Mouse (Mus musculus) MEL (cell line): ENCODE measurements at regions not wholly inside any gene's neighbourhood (a gene's known extent, or its start where the extent isn't known, plus 50 kb on each side); places are given as distances from the start of the nearest gene placed in this dataset.

ENCODE experiments used
- DNase-seq: peaks from one replicate; pipeline ENCODE4 v3.0.0; 2011; ENCODE audit warnings: low read depth, low spot score
- H3K27ac ChIP-seq: 2 replicates; pipeline ENCODE4 v1.5.1; 2012; ENCODE audit warnings: low read depth, mild to moderate bottlenecking, control low read depth, low read length, moderate library complexity; ENCODE audit not compliant: control insufficient read depth
- H3K27me3 ChIP-seq, 2 experiments: fragments of 150-350 bp in 1 of 2; sonication (generic) in 1 of 2; 2 replicates each; pipeline ENCODE4 v1.6.1; 2012; ENCODE audit warnings: low read length in 2 of 2, mild to moderate bottlenecking in 2 of 2, improper control_type of control experiment in 1 of 2, moderate library complexity in 1 of 2; ENCODE audit not compliant: insufficient read depth in 2 of 2, control insufficient read depth in 1 of 2
- H3K36me3 ChIP-seq, 2 experiments: 2 replicates each; pipeline ENCODE4 v1.6.1; 2012 to 2014; ENCODE audit warnings: low read length in 2 of 2, improper control_type of control experiment in 1 of 2, inconsistent platforms in 1 of 2, mild to moderate bottlenecking in 1 of 2; ENCODE audit not compliant: insufficient read depth in 2 of 2, control insufficient read depth in 1 of 2
- H3K4me1 ChIP-seq, 2 experiments: fragments of 150-350 bp in 1 of 2; sonication (generic) in 1 of 2; 2 replicates each; pipeline ENCODE4 v1.6.1; 2012; ENCODE audit warnings: low read length in 2 of 2, improper control_type of control experiment in 1 of 2, mild to moderate bottlenecking in 1 of 2; ENCODE audit not compliant: insufficient read depth in 2 of 2, control insufficient read depth in 1 of 2
- H3K4me3 ChIP-seq, 2 experiments: fragments of 150-350 bp in 1 of 2; sonication (generic) in 1 of 2; 2 replicates each; pipeline ENCODE4 v1.5.1; 2012; ENCODE audit warnings: low read depth in 2 of 2, low read length in 2 of 2, mild to moderate bottlenecking in 2 of 2, moderate library complexity in 2 of 2, control low read depth in 1 of 2, improper control_type of control experiment in 1 of 2; ENCODE audit not compliant: control insufficient read depth in 1 of 2, insufficient read depth in 1 of 2
- H3K79me2 ChIP-seq: 2 replicates; pipeline ENCODE4 v1.6.1; 2012; ENCODE audit warnings: mild to moderate bottlenecking, low read length, moderate library complexity; ENCODE audit not compliant: control insufficient read depth, poor library complexity, insufficient read depth
- H3K9ac ChIP-seq: 2 replicates; pipeline ENCODE4 v1.6.1; 2012; ENCODE audit warnings: low read depth, mild to moderate bottlenecking, control low read depth, low read length, moderate library complexity; ENCODE audit not compliant: control insufficient read depth, poor library complexity, severe bottlenecking
- H3K9me3 ChIP-seq: fragments of 150-350 bp; sonication (generic); replicated peaks from 2 replicates; pipeline ENCODE4 v1.6.1; 2012; ENCODE audit warnings: mild to moderate bottlenecking, low read length, improper control_type of control experiment, moderate library complexity; ENCODE audit not compliant: insufficient read depth
- BHLHE40 ChIP-seq: IDR thresholded peaks from 2 replicates; pipeline ENCODE4 v1.6.1; 2012; ENCODE audit warnings: low read depth, mild to moderate bottlenecking, inconsistent platforms, low read length, improper control_type of control experiment, borderline replicate concordance
- CHD2 ChIP-seq: IDR thresholded peaks from 2 replicates; pipeline ENCODE4 v1.6.1; 2011; ENCODE audit warnings: low read length, improper control_type of control experiment
- CTCF ChIP-seq, 3 experiments: IDR thresholded peaks in 2 of 3; conservative IDR thresholded peaks in 1 of 3; 2 replicates each; pipeline ENCODE4 v1.5.1; 2011 to 2012; ENCODE audit warnings: low read length in 3 of 3, low read depth in 2 of 3, mild to moderate bottlenecking in 2 of 3, improper control_type of control experiment in 1 of 3, inconsistent platforms in 1 of 3, mixed read lengths in 1 of 3, moderate library complexity in 1 of 3; ENCODE audit not compliant: control insufficient read depth in 1 of 3, insufficient read depth in 1 of 3, poor library complexity in 1 of 3, severe bottlenecking in 1 of 3
- E2F4 ChIP-seq: IDR thresholded peaks from 2 replicates; pipeline ENCODE4 v1.6.1; 2011; ENCODE audit warnings: low read depth, low read length, improper control_type of control experiment, borderline replicate concordance
- ELF1 ChIP-seq: IDR thresholded peaks from 2 replicates; pipeline ENCODE4 v1.6.1; 2014; ENCODE audit warnings: low read depth, mild to moderate bottlenecking, inconsistent platforms, low read length, improper control_type of control experiment, moderate library complexity
- EP300 ChIP-seq, 2 experiments: IDR thresholded peaks; 2 replicates each; pipeline ENCODE4 v1.6.1; 2011; ENCODE audit warnings: improper control_type of control experiment in 2 of 2, low read length in 2 of 2, low read depth in 1 of 2, mild to moderate bottlenecking in 1 of 2
- GABPA ChIP-seq: IDR thresholded peaks from 2 replicates; pipeline ENCODE4 v1.6.1; 2012; ENCODE audit warnings: low read depth, mild to moderate bottlenecking, inconsistent platforms, low read length, improper control_type of control experiment, moderate library complexity
- KAT2A ChIP-seq: conservative IDR thresholded peaks from 2 replicates; pipeline ENCODE4 v1.6.1; 2012; ENCODE audit warnings: low read depth, low read length, improper control_type of control experiment, inconsistent platforms
- MAX ChIP-seq: IDR thresholded peaks from 2 replicates; pipeline ENCODE4 v1.6.1; 2011; ENCODE audit warnings: low read length, improper control_type of control experiment
- MAZ ChIP-seq: IDR thresholded peaks from 2 replicates; pipeline ENCODE4 v1.6.1; 2012; ENCODE audit warnings: low read depth, mild to moderate bottlenecking, inconsistent platforms, low read length, improper control_type of control experiment
- MEF2A ChIP-seq: IDR thresholded peaks from 2 replicates; pipeline ENCODE4 v1.6.1; 2014; ENCODE audit warnings: low read depth, mild to moderate bottlenecking, inconsistent platforms, low read length, improper control_type of control experiment; ENCODE audit not compliant: poor library complexity, insufficient replicate concordance, severe bottlenecking; ENCODE audit errors: extremely low read depth
- MXI1 ChIP-seq: IDR thresholded peaks from 2 replicates; pipeline ENCODE4 v1.6.1; 2011; ENCODE audit warnings: mild to moderate bottlenecking, low read depth, low read length, improper control_type of control experiment
- NRF1 ChIP-seq: IDR thresholded peaks from 2 replicates; pipeline ENCODE4 v1.6.1; 2014; ENCODE audit warnings: low read depth, mild to moderate bottlenecking, inconsistent platforms, low read length, improper control_type of control experiment, moderate library complexity; ENCODE audit not compliant: poor library complexity, insufficient read depth, severe bottlenecking
- POLR2A ChIP-seq, 2 experiments: IDR thresholded peaks; 2 replicates each; pipeline ENCODE4 v1.6.1; 2011 to 2012; ENCODE audit warnings: low read length in 2 of 2, mild to moderate bottlenecking in 2 of 2, control low read depth in 1 of 2, improper control_type of control experiment in 1 of 2, low read depth in 1 of 2, moderate library complexity in 1 of 2; ENCODE audit not compliant: control insufficient read depth in 1 of 2, insufficient read depth in 1 of 2, poor library complexity in 1 of 2
- POLR2AphosphoS5 ChIP-seq: IDR thresholded peaks from 2 replicates; pipeline ENCODE4 v1.6.1; 2012; ENCODE audit warnings: low read depth, borderline replicate concordance, mild to moderate bottlenecking, inconsistent platforms, low read length, moderate library complexity, mixed read lengths
- TBP ChIP-seq: IDR thresholded peaks from 2 replicates; pipeline ENCODE4 v1.8.0; 2011; ENCODE audit warnings: low read depth, low read length, improper control_type of control experiment
- TCF12 ChIP-seq: IDR thresholded peaks from 2 replicates; pipeline ENCODE4 v1.6.1; 2014; ENCODE audit warnings: low read depth, mild to moderate bottlenecking, inconsistent platforms, low read length, improper control_type of control experiment, moderate library complexity
- USF1 ChIP-seq: IDR thresholded peaks from 2 replicates; pipeline ENCODE4 v1.6.1; 2014; ENCODE audit warnings: low read depth, mild to moderate bottlenecking, inconsistent platforms, low read length, improper control_type of control experiment, moderate library complexity
- ZKSCAN1 ChIP-seq: IDR thresholded peaks from 2 replicates; pipeline ENCODE4 v1.6.1; 2012; ENCODE audit warnings: low read depth, mild to moderate bottlenecking, inconsistent platforms, low read length, improper control_type of control experiment, moderate library complexity
- ZMIZ1 ChIP-seq: IDR thresholded peaks from 2 replicates; pipeline ENCODE4 v1.6.1; 2012; ENCODE audit warnings: low read depth, mild to moderate bottlenecking, inconsistent platforms, low read length, improper control_type of control experiment, moderate library complexity

DNA sequence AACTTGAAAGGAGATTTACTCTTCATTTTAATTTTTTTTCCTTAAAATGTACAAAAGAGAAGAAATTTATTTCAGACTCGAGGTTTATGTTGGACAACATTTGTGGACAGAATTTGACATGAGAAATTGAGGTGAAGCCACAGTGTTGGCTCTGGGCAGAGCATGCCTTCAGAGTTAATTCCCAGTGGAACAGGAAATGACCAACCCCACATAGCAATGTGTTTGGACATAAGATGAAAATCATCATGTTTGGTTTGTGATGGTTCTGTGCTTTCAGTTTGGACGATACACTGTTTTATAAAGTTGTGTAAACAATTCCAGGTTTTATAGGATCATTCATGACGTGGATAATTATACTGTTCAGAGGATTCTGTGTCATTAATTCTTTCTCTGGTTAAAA is 271.9 kb upstream of the Mettl25 start:
- no peak for DNase-seq
- no peak for TF ChIP-seq E2F4
- no peak for TF ChIP-seq MAX
- no peak for TF ChIP-seq MXI1
- no peak for TF ChIP-seq CTCF (IDR thresholded peaks at IDR 0.05 in 2 of 3, conservative IDR thresholded peaks at IDR 0.05 in 1 of 3; ENCODE audit: control insufficient read depth in 1 of 3, insufficient read depth in 1 of 3, low read depth in 2 of 3, low read length in 3 of 3, poor library complexity in 1 of 3, severe bottlenecking in 1 of 3)
- TF ChIP-seq ELF1, result no peak
- TF ChIP-seq NRF1, result no peak
- no peak for TF ChIP-seq TCF12
- no peak for TF ChIP-seq USF1
- no peak for TF ChIP-seq POLR2A (IDR thresholded peaks at IDR 0.05; ENCODE audit: control insufficient read depth in 1 of 2, insufficient read depth in 1 of 2, low read depth in 1 of 2, low read length in 2 of 2, poor library complexity in 1 of 2)
- no peak for TF ChIP-seq TBP
- H3K27ac ChIP-seq, result no peak overlapping the region
- H3K4me1 ChIP-seq, result no peaks in the 10 kb centered on the region
- H3K9me3 ChIP-seq, result no peaks in the 10 kb centered on the region
- no peak overlapping the region for H3K9ac ChIP-seq
- H3K36me3 ChIP-seq, result no peaks in the 10 kb centered on the region
- H3K4me3 ChIP-seq, result no peak overlapping the region
- no peaks in the 10 kb centered on the region for H3K79me2 ChIP-seq
- no peaks in the 10 kb centered on the region for H3K27me3 ChIP-seq

GRCm38 (mm10) chr10:106114743-106115486 is 273.7 kb upstream of the Mettl25 start:
- no peak for DNase-seq

GRCm38 (mm10) chr10:106121826-106122225 is 280.6 kb upstream of the Mettl25 start:
- Histone ChIP-seq H3K9me3 (no peaks in the 10 kb centered on the region), H3K4me3 (no peak overlapping the region), H3K9ac (no peak overlapping the region), H3K79me2 (no peaks in the 10 kb centered on the region), H3K4me1 (no peaks in the 10 kb centered on the region), H3K27ac (no peak overlapping the region), H3K27me3 (no peaks in the 10 kb centered on the region), H3K36me3 (no peaks in the 10 kb centered on the region)
- TF ChIP-seq POLR2AphosphoS5 (no peak), KAT2A (no peak), CTCF (IDR thresholded peaks at IDR 0.05 in 2 of 3, conservative IDR thresholded peaks at IDR 0.05 in 1 of 3; ENCODE audit: control insufficient read depth in 1 of 3, insufficient read depth in 1 of 3, low read depth in 2 of 3, low read length in 3 of 3, poor library complexity in 1 of 3, severe bottlenecking in 1 of 3) (no peak), MEF2A (no peak), ELF1 (no peak), BHLHE40 (no peak), ZMIZ1 (no peak), MAZ (no peak)
- no peak for DNase-seq

More at GRCm38 (mm10) chr10:106114743-106115486, 273.7 kb upstream of the Mettl25 start:
- H3K79me2 ChIP-seq, result no peaks in the 10 kb centered on the region
- H3K4me1 ChIP-seq, result no peaks in the 10 kb centered on the region
- TF ChIP-seq CTCF (IDR thresholded peaks at IDR 0.05 in 2 of 3, conservative IDR thresholded peaks at IDR 0.05 in 1 of 3; ENCODE audit: control insufficient read depth in 1 of 3, insufficient read depth in 1 of 3, low read depth in 2 of 3, low read length in 3 of 3, poor library complexity in 1 of 3, severe bottlenecking in 1 of 3) (no peak), ZKSCAN1 (no peak), GABPA (no peak), USF1 (no peak), EP300 (IDR thresholded peaks at IDR 0.05; ENCODE audit: low read depth in 1 of 2, low read length in 2 of 2) (no peak), CHD2 (no peak)
- TF ChIP-seq, all 39 proteins: peak for 0
- no peaks in the 10 kb centered on the region for H3K27me3 ChIP-seq
- H3K9me3 ChIP-seq, result no peaks in the 10 kb centered on the region
- no peak overlapping the region; a peak in 1 of 4 replicates for H3K4me3 ChIP-seq
- no peak overlapping the region for H3K27ac ChIP-seq
- no peaks in the 10 kb centered on the region for H3K36me3 ChIP-seq
- H3K9ac ChIP-seq, result no peak overlapping the region
